Mouse (Mus musculus): ENCODE results near the gene Olfr668. TPM values are rescaled to one million over a fixed set of nuclear protein-coding genes. Genes with fewer than 3 reads are reported as not detected.
"Not testable (repeated sequence)": the region's sequence is repeated elsewhere in the genome, so short reads cannot be mapped to it uniquely, and the experiment has no call there.

Olfr668 gene
- not detected in 2 replicates for polyA plus RNA-seq (2014; fragmentation: Nextera tagmentation; extraction: Ambion mirVana)

GRCm38 (mm10) chr7:104927957-104928356, at the start of gene Olfr668:
Gene Olfr668 (minus strand): TSS chr7:104928057.
- no peaks in the 10 kb centered on the region for H3K9me3 ChIP-seq (ENCODE audit: control insufficient read depth, low read length)
- ATAC-seq (ENCODE audit: low FRiP score) (no peak), DNase-seq (ENCODE audit: low spot score) (no peak)
- H3K27me3 ChIP-seq (ENCODE audit: control insufficient read depth, insufficient read depth, low read length) = no peaks in the 10 kb centered on the region
- no peaks in the 10 kb centered on the region for H3K36me3 ChIP-seq (ENCODE audit: control insufficient read depth, insufficient read depth, low read length)
- no peak within 1 kb of the TSS for H3K9ac ChIP-seq (ENCODE audit: low read depth, low read length)
- H3K4me3 ChIP-seq (ENCODE audit: low read depth, low read length) = no peak within 1 kb of the TSS
- no peak within 1 kb of the TSS for H3K4me2 ChIP-seq (replicated peaks; ENCODE audit: low read depth, low read length)
- no peaks in the 10 kb centered on the region for H3K4me1 ChIP-seq (replicated peaks; ENCODE audit: control insufficient read depth, insufficient read depth, low read length)
- no peak within 1 kb of the TSS for H3K27ac ChIP-seq (ENCODE audit: low read depth, low read length)
- WGBS = 82% methylated on average over 1 of the region's 1 CpGs

- H3K4me3 ChIP-seq (ENCODE audit: low read depth, low read length); H3K9ac ChIP-seq (ENCODE audit: low read depth, low read length); H3K4me1 ChIP-seq (replicated peaks; ENCODE audit: control insufficient read depth, insufficient read depth, low read length); DNase-seq (ENCODE audit: low spot score); H3K27ac ChIP-seq (ENCODE audit: low read depth, low read length); H3K9me3 ChIP-seq (ENCODE audit: control insufficient read depth, low read length); H3K36me3 ChIP-seq (ENCODE audit: control insufficient read depth, insufficient read depth, low read length); ATAC-seq (ENCODE audit: low FRiP score); H3K27me3 ChIP-seq (ENCODE audit: control insufficient read depth, insufficient read depth, low read length); H3K4me2 ChIP-seq (replicated peaks; ENCODE audit: low read depth, low read length): not testable (repeated sequence)
- 76% methylated on average over 2 of the region's 2 CpGs for WGBS
Observed at GRCm38 (mm10) chr7:104972507-104972906, 44.6 kb upstream of the Olfr668 start.

- no peak within 1 kb of the TSS for H3K9ac ChIP-seq (ENCODE audit: low read depth, low read length)
- no peaks in the 10 kb centered on the region for H3K27me3 ChIP-seq (ENCODE audit: control insufficient read depth, insufficient read depth, low read length)
- no peak for DNase-seq (ENCODE audit: low spot score)
- H3K36me3 ChIP-seq (ENCODE audit: control insufficient read depth, insufficient read depth, low read length) = no peaks in the 10 kb centered on the region
- 60% methylated on average over 1 of the region's 1 CpGs for WGBS
- H3K4me1 ChIP-seq (replicated peaks; ENCODE audit: control insufficient read depth, insufficient read depth, low read length) = no peaks in the 10 kb centered on the region
- H3K9me3 ChIP-seq (ENCODE audit: control insufficient read depth, low read length) = no peaks in the 10 kb centered on the region
- ATAC-seq (ENCODE audit: low FRiP score) = no peak
- no peak within 1 kb of the TSS for H3K27ac ChIP-seq (ENCODE audit: low read depth, low read length)
- H3K4me3 ChIP-seq (ENCODE audit: low read depth, low read length) = no peak within 1 kb of the TSS
- no peak within 1 kb of the TSS for H3K4me2 ChIP-seq (replicated peaks; ENCODE audit: low read depth, low read length)
Observed at GRCm38 (mm10) chr7:104962520-104962919, 34.7 kb upstream of the Olfr668 start, which contains the start of gene Olfr670. Gene Olfr670 (minus strand): TSS chr7:104962620.

GRCm38 (mm10) chr7:104950234-104950633, 22.4 kb upstream of the Olfr668 start:
- not testable (repeated sequence) for H3K9ac ChIP-seq (ENCODE audit: low read depth, low read length); H3K4me2 ChIP-seq (replicated peaks; ENCODE audit: low read depth, low read length); H3K27me3 ChIP-seq (ENCODE audit: control insufficient read depth, insufficient read depth, low read length); H3K9me3 ChIP-seq (ENCODE audit: control insufficient read depth, low read length); ATAC-seq (ENCODE audit: low FRiP score); H3K27ac ChIP-seq (ENCODE audit: low read depth, low read length); H3K4me1 ChIP-seq (replicated peaks; ENCODE audit: control insufficient read depth, insufficient read depth, low read length); DNase-seq (ENCODE audit: low spot score); H3K36me3 ChIP-seq (ENCODE audit: control insufficient read depth, insufficient read depth, low read length); H3K4me3 ChIP-seq (ENCODE audit: low read depth, low read length)
- 94% methylated on average over 16 of the region's 16 CpGs for WGBS

GRCm38 (mm10) chr7:104933940-104934339, 6.1 kb upstream of the Olfr668 start, which contains the start of gene Olfr669:
Gene Olfr669 (plus strand): TSS chr7:104934240.
- Histone ChIP-seq H3K27ac (ENCODE audit: low read depth, low read length) (no peak within 1 kb of the TSS), H3K36me3 (ENCODE audit: control insufficient read depth, insufficient read depth, low read length) (no peaks in the 10 kb centered on the region), H3K4me1 (replicated peaks; ENCODE audit: control insufficient read depth, insufficient read depth, low read length) (no peaks in the 10 kb centered on the region), H3K9me3 (ENCODE audit: control insufficient read depth, low read length) (no peaks in the 10 kb centered on the region), H3K9ac (ENCODE audit: low read depth, low read length) (no peak within 1 kb of the TSS), H3K4me2 (replicated peaks; ENCODE audit: low read depth, low read length) (no peak within 1 kb of the TSS), H3K27me3 (ENCODE audit: control insufficient read depth, insufficient read depth, low read length) (no peaks in the 10 kb centered on the region), H3K4me3 (ENCODE audit: low read depth, low read length) (no peak within 1 kb of the TSS)
- WGBS = 79% methylated on average over 1 of the region's 1 CpGs
- ATAC-seq (ENCODE audit: low FRiP score) (no peak), DNase-seq (ENCODE audit: low spot score) (no peak)

- Histone ChIP-seq H3K4me2 (replicated peaks; ENCODE audit: low read depth, low read length) (no peak within 1 kb of the TSS), H3K27me3 (ENCODE audit: control insufficient read depth, insufficient read depth, low read length) (no peaks in the 10 kb centered on the region), H3K9ac (ENCODE audit: low read depth, low read length) (no peak within 1 kb of the TSS), H3K27ac (ENCODE audit: low read depth, low read length) (no peak within 1 kb of the TSS), H3K4me3 (ENCODE audit: low read depth, low read length) (no peak within 1 kb of the TSS), H3K4me1 (replicated peaks; ENCODE audit: control insufficient read depth, insufficient read depth, low read length) (no peaks in the 10 kb centered on the region), H3K36me3 (ENCODE audit: control insufficient read depth, insufficient read depth, low read length) (no peaks in the 10 kb centered on the region), H3K9me3 (ENCODE audit: control insufficient read depth, low read length) (no peaks in the 10 kb centered on the region)
- DNase-seq (ENCODE audit: low spot score) = no peak
- no peak for ATAC-seq (ENCODE audit: low FRiP score)
- 88% methylated on average over 1 of the region's 1 CpGs for WGBS
Observed at GRCm38 (mm10) chr7:104921382-104921781, 6.5 kb downstream of the Olfr668 start, which contains the start of gene Olfr667. Gene Olfr667 (minus strand): TSS chr7:104921482.

GRCm38 (mm10) chr7:104895852-104896251, 32.0 kb downstream of the Olfr668 start, which contains the start of gene Olfr666:
Gene Olfr666 (minus strand): TSS chr7:104895952.
- H3K27ac ChIP-seq (ENCODE audit: low read depth, low read length) = no peak within 1 kb of the TSS
- no peak for ATAC-seq (ENCODE audit: low FRiP score)
- H3K4me1 ChIP-seq (replicated peaks; ENCODE audit: control insufficient read depth, insufficient read depth, low read length) = no peaks in the 10 kb centered on the region
- no peak for DNase-seq (ENCODE audit: low spot score)
- no peaks in the 10 kb centered on the region for H3K36me3 ChIP-seq (ENCODE audit: control insufficient read depth, insufficient read depth, low read length)
- no peaks in the 10 kb centered on the region for H3K9me3 ChIP-seq (ENCODE audit: control insufficient read depth, low read length)
- no peak within 1 kb of the TSS for H3K4me2 ChIP-seq (replicated peaks; ENCODE audit: low read depth, low read length)
- no peak within 1 kb of the TSS for H3K9ac ChIP-seq (ENCODE audit: low read depth, low read length)
- no peaks in the 10 kb centered on the region for H3K27me3 ChIP-seq (ENCODE audit: control insufficient read depth, insufficient read depth, low read length)
- no peak within 1 kb of the TSS for H3K4me3 ChIP-seq (ENCODE audit: low read depth, low read length)
- WGBS = 84% methylated on average over 2 of the region's 2 CpGs

GRCm38 (mm10) chr7:104877731-104878130, 50.1 kb downstream of the Olfr668 start, which contains the start of gene Olfr665:
Gene Olfr665 (plus strand): TSS chr7:104878031.
- Histone ChIP-seq H3K36me3 (ENCODE audit: control insufficient read depth, insufficient read depth, low read length) (no peaks in the 10 kb centered on the region), H3K27ac (ENCODE audit: low read depth, low read length) (no peak within 1 kb of the TSS)
- WGBS = 44% methylated on average over 1 of the region's 1 CpGs

More at GRCm38 (mm10) chr7:104877731-104878130, 50.1 kb downstream of the Olfr668 start, which contains the start of gene Olfr665:
- no peak within 1 kb of the TSS for H3K4me3 ChIP-seq (ENCODE audit: low read depth, low read length)
- H3K4me2 ChIP-seq (replicated peaks; ENCODE audit: low read depth, low read length) = no peak within 1 kb of the TSS
- no peaks in the 10 kb centered on the region for H3K4me1 ChIP-seq (replicated peaks; ENCODE audit: control insufficient read depth, insufficient read depth, low read length)
- no peaks in the 10 kb centered on the region for H3K9me3 ChIP-seq (ENCODE audit: control insufficient read depth, low read length)
- ATAC-seq (ENCODE audit: low FRiP score) = no peak
- H3K27me3 ChIP-seq (ENCODE audit: control insufficient read depth, insufficient read depth, low read length) = no peaks in the 10 kb centered on the region
- DNase-seq (ENCODE audit: low spot score) = no peak
- no peak within 1 kb of the TSS for H3K9ac ChIP-seq (ENCODE audit: low read depth, low read length)
